Mouse (Mus musculus) cerebellum, adult 2 months (tissue): Measurements from ENCODE around the gene Zcchc7.

Source experiments
- CTCF ChIP-seq: fragments of 200-500 bp; IDR thresholded peaks from 2 replicates; pipeline ENCODE4 v1.5.1; 2011; ENCODE audit warnings: low read depth, mild to moderate bottlenecking, control low read depth, low read length, moderate library complexity, borderline replicate concordance; ENCODE audit not compliant: insufficient read depth
- POLR2A ChIP-seq: fragments of 200-500 bp; IDR thresholded peaks from 2 replicates; pipeline ENCODE4 v1.6.1; 2011; ENCODE audit warnings: low read length, control low read depth, borderline replicate concordance; ENCODE audit not compliant: insufficient read depth

DNA sequence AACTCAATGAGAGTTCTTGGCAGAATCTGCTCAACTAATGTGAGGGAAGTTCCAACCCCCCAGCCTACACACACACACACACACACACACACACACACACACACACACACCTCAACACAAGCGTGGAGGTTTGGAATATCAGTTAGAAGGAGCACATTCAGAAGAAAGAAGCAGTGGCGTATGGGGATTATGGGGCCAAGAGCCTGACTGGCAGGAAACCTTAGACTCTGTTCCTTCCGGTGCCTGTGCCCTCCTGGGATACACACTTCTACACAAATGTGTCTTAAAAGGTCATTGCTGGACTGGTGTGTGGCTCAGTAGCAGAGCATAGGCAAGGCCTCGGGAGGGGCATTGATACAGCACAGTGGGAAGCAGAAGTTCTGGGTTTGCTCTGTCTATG, 34.4 kb upstream of the Zcchc7 start:
- TF ChIP-seq POLR2A (no peak), CTCF (no peak)
